8 mouse cellular contexts compared by ENCODE assay signal in genomic region chr4:63010226-63010625, GRCm38 (mm10). TPM values are rescaled to one million over a fixed set of nuclear protein-coding genes. Genes with fewer than 3 reads are reported as not detected.
DNase-seq lines count a peak whose midpoint lies in the region; ATAC-seq lines count a peak whose summit lies in the region.

No protein-coding gene starts in this region.

- ATAC-seq in heart, embryonic 12.5 days (ENCODE audit: insufficient number of reproducible peaks, low FRiP score), result no peak
- ATAC-seq in forebrain, embryonic 16.5 days, result peak; percentile 79
- no peak for ATAC-seq in intestine, embryonic 15.5 days
- no peak for ATAC-seq in CD4-positive, CD25-positive, alpha-beta regulatory T cell, adult 4 months

- no peaks in the 10 kb centered on the region for H3K27me3 ChIP-seq in heart, embryonic 12.5 days (replicated peaks)
- H3K27me3 ChIP-seq in forebrain, embryonic 16.5 days (replicated peaks; ENCODE audit: control insufficient read depth, insufficient read depth, low read length), result no peaks in the 10 kb centered on the region
- H3K27me3 ChIP-seq in intestine, embryonic 15.5 days (replicated peaks), result no peaks in the 10 kb centered on the region

- H3K36me3 ChIP-seq in heart, embryonic 12.5 days, result 0 out of 2 replicates have a peak, but pooled peaks cover 2% of the 10 kb centered on the region
- H3K36me3 ChIP-seq in forebrain, embryonic 16.5 days (ENCODE audit: control insufficient read depth, insufficient read depth), result no peaks in the 10 kb centered on the region
- no peaks in the 10 kb centered on the region for H3K36me3 ChIP-seq in intestine, embryonic 15.5 days

- H3K27ac ChIP-seq in heart, embryonic 12.5 days (ENCODE audit: poor library complexity, severe bottlenecking), result no peak overlapping the region
- H3K27ac ChIP-seq in forebrain, embryonic 16.5 days (ENCODE audit: low read length), result no peak overlapping the region
- H3K27ac ChIP-seq in intestine, embryonic 15.5 days, result no peak overlapping the region

- peaks cover 20% of the 10 kb centered on the region for H3K4me1 ChIP-seq in heart, embryonic 12.5 days (replicated peaks)
- peaks cover 2% of the 10 kb centered on the region; the same call in 1 of the 2 replicates for H3K4me1 ChIP-seq in forebrain, embryonic 16.5 days (replicated peaks; ENCODE audit: control insufficient read depth, insufficient read depth, low read length)
- peaks cover 25% of the 10 kb centered on the region for H3K4me1 ChIP-seq in intestine, embryonic 15.5 days (replicated peaks)

- WGBS in heart, embryonic 12.5 days, result 78% methylated on average over 4 of the region's 4 CpGs
- WGBS in forebrain, embryonic 16.5 days, result 75% methylated on average over 4 of the region's 4 CpGs
- WGBS in intestine, embryonic 15.5 days, result 90% methylated on average over 4 of the region's 4 CpGs

- H3K9ac ChIP-seq in heart, embryonic 12.5 days, result no peak overlapping the region
- H3K9ac ChIP-seq in forebrain, embryonic 16.5 days (replicated peaks; ENCODE audit: low read depth, low read length), result no peak overlapping the region
- no peak overlapping the region for H3K9ac ChIP-seq in intestine, embryonic 15.5 days

- peak; percentile 63 to 78 for DNase-seq in heart, adult 18-20 months
- DNase-seq in brain, adult 2 months (ENCODE audit: low read depth, low spot score), result peak; percentile 60
- peak; percentile 41 to 80 for DNase-seq in layer of hippocampus, postnatal 14 days (ENCODE audit: low spot score in 2 of 2)
- DNase-seq in MN1 (ENCODE audit: low spot score), result no peak

- no peaks in the 10 kb centered on the region for H3K9me3 ChIP-seq in heart, embryonic 12.5 days (replicated peaks)
- H3K9me3 ChIP-seq in forebrain, embryonic 16.5 days (ENCODE audit: control insufficient read depth, low read length), result 0 out of 2 replicates have a peak, but pooled peaks cover 2% of the 10 kb centered on the region
- no peaks in the 10 kb centered on the region for H3K9me3 ChIP-seq in intestine, embryonic 15.5 days

- no peak overlapping the region for H3K4me3 ChIP-seq in heart, embryonic 12.5 days
- H3K4me3 ChIP-seq in forebrain, embryonic 16.5 days (replicated peaks; ENCODE audit: low read length), result no peak overlapping the region
- no peak overlapping the region for H3K4me3 ChIP-seq in intestine, embryonic 15.5 days (replicated peaks)

- H3K4me2 ChIP-seq in heart, embryonic 12.5 days, result no peak overlapping the region
- H3K4me2 ChIP-seq in forebrain, embryonic 16.5 days (ENCODE audit: low read length), result no peak overlapping the region
- H3K4me2 ChIP-seq in intestine, embryonic 15.5 days (replicated peaks), result no peak overlapping the region

RNA-seq across cellular contexts. Expression of gene Zfp618, which starts 44.9 kb away (rescaled TPM):
- total RNA-seq in heart, adult 18-20 months (2021), result under 1 TPM; 0.20 to 0.23 TPM
- 11.5 and 13.3 TPM in 2 replicates for polyA plus RNA-seq in heart, embryonic 12.5 days (2016; fragmentation: Nextera tagmentation; extraction: Ambion mirVana)
- 15.2 and 18.4 TPM in 2 replicates for polyA plus RNA-seq in forebrain, embryonic 16.5 days (2015; fragmentation: Nextera tagmentation; extraction: Ambion mirVana)
- 1 to 10 TPM; 3.7 to 4.7 TPM for total RNA-seq in layer of hippocampus, postnatal 14 days (2021)
- 20.1 and 20.6 TPM in 2 replicates for polyA plus RNA-seq in intestine, embryonic 15.5 days (2015; fragmentation: Nextera tagmentation; extraction: Ambion mirVana)
- under 1 TPM in 1 of 2 experiments, not detected in 1; 0.11 TPM for polyA plus RNA-seq in CD4-positive, CD25-positive, alpha-beta regulatory T cell, adult 4 months (2017; shearing (Covaris generic))

Comparison
In these comparisons a context has a peak if more than half of its experiments do, and no peak if none do; other contexts are left out.
1. RNA of gene Zfp618, which starts 44.9 kb away (polyA plus RNA-seq): 20.1 to 20.6 TPM in intestine, embryonic 15.5 days, 15.2 to 18.4 TPM in forebrain, embryonic 16.5 days and 11.5 to 13.3 TPM in heart, embryonic 12.5 days; 0.11 TPM in CD4-positive, CD25-positive, alpha-beta regulatory T cell, adult 4 months; every median in the first group is over 10 times any median in the second.